Mouse (Mus musculus): ENCODE results near the gene Atp5g1. TPM values are rescaled to one million over a fixed set of nuclear protein-coding genes. Genes with fewer than 3 reads are reported as not detected.

Gene Atp5g1
- polyA plus RNA-seq, 1 experiment from 2014 or later = 437 TPM

Other genes starting within 250 kb of the Atp5g1 start
- 4.9 and 5.6 TPM in 2 replicates for gene Gngt2, start 238.5 kb downstream of the Atp5g1 start, polyA plus RNA-seq (2014; fragmentation: Nextera tagmentation; extraction: Ambion mirVana)
- gene Abi3, start 233.2 kb downstream of the Atp5g1 start, polyA plus RNA-seq (2014; fragmentation: Nextera tagmentation; extraction: Ambion mirVana) = 1.2 and 2.1 TPM in 2 replicates
- 0.08 TPM in 1 of 2 replicates, not detected in the other for gene B4galnt2, start 160.8 kb downstream of the Atp5g1 start, polyA plus RNA-seq (2014; fragmentation: Nextera tagmentation; extraction: Ambion mirVana)
- gene Igf2bp1, start 69.7 kb downstream of the Atp5g1 start, polyA plus RNA-seq (2014; fragmentation: Nextera tagmentation; extraction: Ambion mirVana) = 92.9 and 95.1 TPM in 2 replicates
- gene Gip, start 51.1 kb downstream of the Atp5g1 start, polyA plus RNA-seq (2014; fragmentation: Nextera tagmentation; extraction: Ambion mirVana) = not detected in 2 replicates
- gene Snf8, start 40.8 kb downstream of the Atp5g1 start, polyA plus RNA-seq (2014; fragmentation: Nextera tagmentation; extraction: Ambion mirVana) = 36.7 and 43.0 TPM in 2 replicates
- 21.5 and 22.3 TPM in 2 replicates for gene Ube2z, start 10.3 kb downstream of the Atp5g1 start, polyA plus RNA-seq (2014; fragmentation: Nextera tagmentation; extraction: Ambion mirVana)
- gene Calcoco2, start 36.3 kb upstream of the Atp5g1 start, polyA plus RNA-seq (2014; fragmentation: Nextera tagmentation; extraction: Ambion mirVana) = not detected in 2 replicates
- not detected in 2 replicates for gene Ttll6, start 58.1 kb upstream of the Atp5g1 start, polyA plus RNA-seq (2014; fragmentation: Nextera tagmentation; extraction: Ambion mirVana)
- not detected in 2 replicates for gene Hoxb13, start 118.6 kb upstream of the Atp5g1 start, polyA plus RNA-seq (2014; fragmentation: Nextera tagmentation; extraction: Ambion mirVana)
- not detected in 2 replicates for gene Hoxb9, start 195.8 kb upstream of the Atp5g1 start, polyA plus RNA-seq (2014; fragmentation: Nextera tagmentation; extraction: Ambion mirVana)
- not detected in 2 replicates for gene Hoxb8, start 206.2 kb upstream of the Atp5g1 start, polyA plus RNA-seq (2014; fragmentation: Nextera tagmentation; extraction: Ambion mirVana)
- not detected in 2 replicates for gene Hoxb7, start 211.0 kb upstream of the Atp5g1 start, polyA plus RNA-seq (2014; fragmentation: Nextera tagmentation; extraction: Ambion mirVana)
- not detected in 2 replicates for gene Hoxb6, start 216.8 kb upstream of the Atp5g1 start, polyA plus RNA-seq (2014; fragmentation: Nextera tagmentation; extraction: Ambion mirVana)
- not detected in 2 replicates for gene Hoxb5, start 227.7 kb upstream of the Atp5g1 start, polyA plus RNA-seq (2014; fragmentation: Nextera tagmentation; extraction: Ambion mirVana)
- gene Hoxb4, start 242.6 kb upstream of the Atp5g1 start, polyA plus RNA-seq (2014; fragmentation: Nextera tagmentation; extraction: Ambion mirVana) = not detected in 2 replicates
- gene Hoxb3, start 247.7 kb upstream of the Atp5g1 start, polyA plus RNA-seq (2014; fragmentation: Nextera tagmentation; extraction: Ambion mirVana) = not detected in 2 replicates